Mouse (Mus musculus) megakaryocyte, embryonic 14.5 days (primary cell): Measurements from ENCODE around the gene Tmem119.

Experiments
- FLI1 ChIP-seq: IDR thresholded peaks from 2 replicates; pipeline ENCODE4 v1.6.1; 2012; ENCODE audit warnings: low read length, inconsistent platforms, mixed read lengths
- GATA1 ChIP-seq: IDR thresholded peaks from 3 replicates; pipeline ENCODE4 v1.6.1; 2012; ENCODE audit warnings: mixed read lengths, low read length, inconsistent platforms, borderline replicate concordance

DNA sequence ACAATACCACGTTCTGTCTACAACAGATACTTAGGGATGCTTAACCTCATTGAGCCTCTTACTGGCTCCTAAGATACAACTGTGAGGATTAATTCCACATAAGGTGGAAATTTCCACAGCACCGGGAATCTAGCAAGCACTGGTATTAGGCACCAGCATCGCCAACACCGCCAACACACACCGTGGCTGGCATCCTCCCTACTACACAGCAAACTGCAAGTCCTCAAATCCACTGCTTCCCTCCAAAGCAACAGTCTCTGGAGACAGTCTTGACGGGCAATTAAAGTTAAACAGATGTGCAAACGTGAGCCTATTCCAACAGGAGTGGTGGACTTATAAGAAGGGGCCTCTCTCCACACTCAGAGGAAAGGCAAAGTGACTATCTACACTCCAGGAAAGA, 19.1 kb downstream of the Tmem119 start:
- TF ChIP-seq GATA1 (no peak), FLI1 (no peak)
